Comparison of ENCODE assay signal across 10 mouse cellular contexts in the genomic region with DNA sequence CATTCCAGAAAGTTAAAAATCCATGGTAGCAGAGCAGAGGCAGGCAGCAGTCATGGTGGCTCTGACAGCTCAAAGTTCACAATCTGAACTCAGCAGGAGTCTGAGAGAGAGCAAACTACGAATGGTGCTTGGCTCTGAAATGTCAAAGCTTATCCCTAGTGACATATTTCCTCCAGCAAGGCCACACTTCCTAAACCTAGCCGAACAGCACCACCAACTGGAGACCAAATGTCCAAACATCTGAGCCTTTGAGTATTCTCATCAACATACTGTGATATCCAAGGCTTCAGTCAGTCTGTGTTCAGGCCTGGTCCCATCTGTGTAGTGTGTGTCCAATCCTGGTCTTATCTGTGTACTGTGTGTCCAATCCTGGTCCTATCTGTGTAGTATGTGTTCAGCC. TPM values are rescaled to one million over a fixed set of nuclear protein-coding genes. Genes with fewer than 3 reads are reported as not detected.
DNase-seq lines count a peak whose midpoint lies in the region; ATAC-seq and TF ChIP-seq lines count a peak whose summit lies in the region.
"Had no signal": no experiment of that assay in that cellular context is flagged by ENCODE, and none has a peak within 500 bp of the region (broad histone marks: within the 10 kb centered on the region; RNA-seq: fewer than 3 reads in every experiment).

No protein-coding gene starts in this region.

- H3K9me3 ChIP-seq in hindbrain, embryonic 11.5 days (ENCODE audit: control insufficient read depth, low read length) = no peaks in the 10 kb centered on the region
- H3K9me3 ChIP-seq in hindbrain, embryonic 10.5 days = no peaks in the 10 kb centered on the region
- H3K9me3 ChIP-seq in CH12.LX (replicated peaks; ENCODE audit: low read length) = no peaks in the 10 kb centered on the region
- H3K9me3 ChIP-seq: embryonic facial prominence, embryonic 15.5 days; midbrain, embryonic 12.5 days had no signal

- no peaks in the 10 kb centered on the region for H3K79me2 ChIP-seq in CH12.LX (replicated peaks; ENCODE audit: control insufficient read depth, extremely low read depth, insufficient read depth, poor library complexity, severe bottlenecking)

- in situ Hi-C loops in CH12.LX (cut with MboI; ENCODE audit: low pct_ligation_motif_present, low pct_unique_long_range_greater_than_20kb, low sequenced_read_pairs) = no loop called here

- H3K36me3 ChIP-seq in hindbrain, embryonic 11.5 days (ENCODE audit: control insufficient read depth, insufficient read depth, low read length) = no peaks in the 10 kb centered on the region
- peaks cover 6% of the 10 kb centered on the region for H3K36me3 ChIP-seq in hindbrain, embryonic 10.5 days
- peaks cover 5 to 19% of the 10 kb centered on the region in 2 experiments for H3K36me3 ChIP-seq in CH12.LX (replicated peaks in 1 of 2; ENCODE audit: control insufficient read depth in 1 of 2, insufficient read depth in 1 of 2, low read length in 1 of 2)
- H3K36me3 ChIP-seq: embryonic facial prominence, embryonic 15.5 days; midbrain, embryonic 12.5 days had no signal

- dilution Hi-C loops in CH12.LX (cut with MboI; ENCODE audit: extremely low pct_ligation_motif_present, extremely low pct_unique_long_range_greater_than_20kb, low sequenced_read_pairs) = no loop called here

- H3K27me3 ChIP-seq in hindbrain, embryonic 11.5 days (ENCODE audit: control insufficient read depth, insufficient read depth, low read length) = no peaks in the 10 kb centered on the region
- H3K27me3 ChIP-seq in hindbrain, embryonic 10.5 days (ENCODE audit: insufficient read depth, poor library complexity, severe bottlenecking) = no peaks in the 10 kb centered on the region
- H3K27me3 ChIP-seq in CH12.LX (replicated peaks) = no peaks in the 10 kb centered on the region
- H3K27me3 ChIP-seq: embryonic facial prominence, embryonic 15.5 days; midbrain, embryonic 12.5 days had no signal

- H3K4me2 ChIP-seq in hindbrain, embryonic 11.5 days (replicated peaks; ENCODE audit: low read depth, low read length) = no peak overlapping the region
- no peak overlapping the region for H3K4me2 ChIP-seq in CH12.LX (ENCODE audit: insufficient read depth, low read depth, poor library complexity, severe bottlenecking)
- H3K4me2 ChIP-seq: embryonic facial prominence, embryonic 15.5 days; midbrain, embryonic 12.5 days had no signal

- peak; percentile 63 for TF ChIP-seq RAD21 in CH12.LX (IDR thresholded peaks at IDR 0.05; ENCODE audit: low read depth, low read length)

- WGBS in hindbrain, embryonic 11.5 days = 60% methylated on average over 2 of the region's 2 CpGs
- 44% methylated on average over 2 of the region's 2 CpGs for WGBS in hindbrain, embryonic 10.5 days
- WGBS in bone marrow, adult 2 months = 19% methylated on average over 2 of the region's 2 CpGs

- no peaks in the 10 kb centered on the region for H3K4me1 ChIP-seq in hindbrain, embryonic 11.5 days (replicated peaks; ENCODE audit: control insufficient read depth, insufficient read depth, low read length)
- 0 out of 2 replicates have a peak, but pooled peaks cover 4% of the 10 kb centered on the region for H3K4me1 ChIP-seq in hindbrain, embryonic 10.5 days (replicated peaks)
- H3K4me1 ChIP-seq in CH12.LX (ENCODE audit: control insufficient read depth in 1 of 2, insufficient read depth in 2 of 2) = no peaks in the 10 kb centered on the region
- no peaks in the 10 kb centered on the region for H3K4me1 ChIP-seq in bone marrow, adult 2 months (ENCODE audit: control insufficient read depth, insufficient read depth, low read length)
- H3K4me1 ChIP-seq: embryonic facial prominence, embryonic 15.5 days; midbrain, embryonic 12.5 days had no signal

- TF ChIP-seq EP300 in CH12.LX (IDR thresholded peaks at IDR 0.05; ENCODE audit: low read length) = no peak

- no peak for TF ChIP-seq POLR2A in CH12.LX (IDR thresholded peaks at IDR 0.05; ENCODE audit: low read depth, low read length)
- no peak for TF ChIP-seq POLR2A in bone marrow, adult 2 months (IDR thresholded peaks at IDR 0.05; ENCODE audit: borderline replicate concordance, control insufficient read depth, low read depth, low read length)

- no peak for ATAC-seq in hindbrain, embryonic 11.5 days (ENCODE audit: low FRiP score)
- peak; percentile 64 for ATAC-seq in inflammation-experienced regulatory T-cells, adult 6 months

- H3K4me3 ChIP-seq in hindbrain, embryonic 11.5 days (ENCODE audit: low read depth, low read length) = no peak overlapping the region
- H3K4me3 ChIP-seq in hindbrain, embryonic 10.5 days = no peak overlapping the region
- no peak overlapping the region for H3K4me3 ChIP-seq in CH12.LX (replicated peaks in 1 of 3; ENCODE audit: low read depth in 2 of 3, low read length in 2 of 3, poor library complexity in 1 of 3)
- H3K4me3 ChIP-seq in bone marrow, adult 2 months (replicated peaks; ENCODE audit: control insufficient read depth, low read depth, low read length) = no peak overlapping the region
- H3K4me3 ChIP-seq: embryonic facial prominence, embryonic 15.5 days; midbrain, embryonic 12.5 days had no signal

- H3K9ac ChIP-seq in hindbrain, embryonic 11.5 days (ENCODE audit: low read depth, low read length) = no peak overlapping the region
- no peak overlapping the region for H3K9ac ChIP-seq in CH12.LX (ENCODE audit: insufficient read depth, low read depth)
- H3K9ac ChIP-seq: embryonic facial prominence, embryonic 15.5 days; midbrain, embryonic 12.5 days had no signal

- TF ChIP-seq CTCF in CH12.LX (conservative IDR thresholded peaks at IDR 0.05 in 1 of 2, IDR thresholded peaks at IDR 0.05 in 1 of 2; ENCODE audit: low read depth in 2 of 2, low read length in 2 of 2) = peak in 1 of 2 experiments; percentile 60; a peak in 2 of 4 replicates
- peak; percentile 25; the same call in 1 of the 2 replicates for TF ChIP-seq CTCF in bone marrow, adult 2 months (IDR thresholded peaks at IDR 0.05; ENCODE audit: control insufficient read depth, insufficient read depth, low read length)

- peak; percentile 16 for DNase-seq in hindbrain, embryonic 11.5 days (ENCODE audit: low spot score)
- DNase-seq in hindbrain, embryonic 10.5 days (ENCODE audit: low spot score) = no peak
- DNase-seq in CH12.LX (ENCODE audit: extremely low read depth) = peak; percentile 29
- DNase-seq in lung, postnatal 14 days = peak; percentile 16
- no peak for DNase-seq in testis, postnatal 14 days (ENCODE audit: low spot score)
- DNase-seq in cerebellum, adult 18-20 months = no peak

- H3K27ac ChIP-seq in hindbrain, embryonic 11.5 days (ENCODE audit: low read depth, low read length) = no peak overlapping the region
- no peak overlapping the region for H3K27ac ChIP-seq in hindbrain, embryonic 10.5 days
- H3K27ac ChIP-seq in CH12.LX (ENCODE audit: insufficient read depth, low read depth) = no peak overlapping the region
- no peak overlapping the region for H3K27ac ChIP-seq in bone marrow, adult 2 months (ENCODE audit: control insufficient read depth, insufficient read depth, low read depth, low read length, poor library complexity)
- H3K27ac ChIP-seq: embryonic facial prominence, embryonic 15.5 days; midbrain, embryonic 12.5 days had no signal

TF ChIP-seq in CH12.LX, 34 proteins besides CTCF, POLR2A, EP300 and RAD21:
- TF ChIP-seq SMC3 (IDR thresholded peaks at IDR 0.05; ENCODE audit: low read depth, low read length) (peak; percentile 32), ZC3H11A (IDR thresholded peaks at IDR 0.05; ENCODE audit: low read depth, low read length) (no peak), MAX (IDR thresholded peaks at IDR 0.05; ENCODE audit: low read length) (no peak)

RNA-seq across cellular contexts. Expression of a gene that starts 49.4 kb away (rescaled TPM):
- polyA plus RNA-seq in hindbrain, embryonic 11.5 days (2014; fragmentation: Nextera tagmentation; extraction: Ambion mirVana) = 10.6 and 13.0 TPM in 2 replicates
- 1.6 and 4.1 TPM in 2 replicates for polyA plus RNA-seq in hindbrain, embryonic 10.5 days (2016; fragmentation: Nextera tagmentation; extraction: Ambion mirVana)
- total RNA-seq in CH12.LX (2012; rRNA removed) (0.17 TPM in 1 of 2 replicates, not detected in the other), CH12.LX (2014; rRNA removed) (not detected in 2 replicates)
- polyA plus RNA-seq in CH12.LX (2012; ENCODE audit: insufficient read length, low read depth) = not detected in 2 replicates
- not detected in 2 replicates for polyA plus RNA-seq in bone marrow, adult 2 months (2011; ENCODE audit: insufficient read depth, insufficient read length, low replicate concordance, missing spikeins)
- polyA plus RNA-seq in inflammation-experienced regulatory T-cells, adult 6 months (2017; shearing (Covaris generic)) = under 1 TPM in 1 of 3 experiments, not detected in 2; 0.30 TPM

Comparison
In these comparisons a context has a peak if more than half of its experiments do, and no peak if none do; other contexts are left out.
1. DNase-seq: peak in hindbrain, embryonic 11.5 days (single experiment), CH12.LX (single experiment) and lung, postnatal 14 days (single experiment); none in hindbrain, embryonic 10.5 days (single experiment), testis, postnatal 14 days (single experiment) and cerebellum, adult 18-20 months (0 of 2).